Mouse (Mus musculus) kidney, adult 2 months (tissue): Measurements from ENCODE around the gene Fam84b.

Experiments
- CTCF ChIP-seq: fragments of 200-500 bp; conservative IDR thresholded peaks from 2 replicates; pipeline ENCODE4 v1.5.1; 2011; ENCODE audit warnings: low read depth, mild to moderate bottlenecking, control low read depth, low read length, moderate library complexity, mixed read lengths; ENCODE audit not compliant: insufficient read depth, insufficient read length
- POLR2A ChIP-seq: fragments of 200-500 bp; IDR thresholded peaks from one replicate; pipeline ENCODE4 v1.6.1; 2011; ENCODE audit warnings: low read depth, low read length, control low read depth

- no peak for TF ChIP-seq POLR2A
- TF ChIP-seq CTCF: no peak
Measured at GRCm38 (mm10) chr15:60896040-60896439, 42.5 kb upstream of the Fam84b start.
